Mouse (Mus musculus) adrenal gland, adult (tissue): ENCODE measurements at regions not wholly inside any gene's neighbourhood (a gene's known extent, or its start where the extent isn't known, plus 50 kb on each side); places are given as distances from the start of the nearest gene placed in this dataset.

Experiments
- DNase-seq, 2 experiments: peaks; one replicate each; pipeline ENCODE4 v3.0.0; 2022 to 2023; ENCODE audit warnings: low spot score in 1 of 2; ENCODE audit not compliant: inconsistent age in 2 of 2

- DNase-seq: no peak
Observed at GRCm38 (mm10) chr4:54282934-54283333, 457.1 kb downstream of the Tmem38b start.

GRCm38 (mm10) chr4:54313804-54314203 lies 488.0 kb downstream of the Tmem38b start:
- peak in 1 of 2 experiments; percentile 28 for DNase-seq

- DNase-seq: no peak
Observed at GRCm38 (mm10) chr4:54324851-54325250, 499.0 kb downstream of the Tmem38b start.

GRCm38 (mm10) chr4:54328273-54328672 lies 502.4 kb downstream of the Tmem38b start:
- DNase-seq: no peak

- DNase-seq: peak in 1 of 2 experiments; percentile 32
Observed at GRCm38 (mm10) chr4:54328711-54329427, 503.0 kb downstream of the Tmem38b start.

- DNase-seq: no peak
Observed at GRCm38 (mm10) chr4:54330686-54331085, 504.8 kb downstream of the Tmem38b start.

GRCm38 (mm10) chr4:54331588-54332211 lies 505.9 kb downstream of the Tmem38b start:
- no peak for DNase-seq

- DNase-seq: peak in 1 of 2 experiments; percentile 58
Observed at GRCm38 (mm10) chr4:54332261-54332660, 506.4 kb downstream of the Tmem38b start.

GRCm38 (mm10) chr4:54338556-54338955 lies 512.7 kb downstream of the Tmem38b start:
- peak in 1 of 2 experiments; percentile 33 for DNase-seq

GRCm38 (mm10) chr4:54340106-54340505 lies 514.3 kb downstream of the Tmem38b start:
- DNase-seq: no peak

GRCm38 (mm10) chr4:54353657-54354390 lies 528.0 kb downstream of the Tmem38b start:
- DNase-seq: no peak

- no peak for DNase-seq
Observed at GRCm38 (mm10) chr4:54354391-54354726, 528.5 kb downstream of the Tmem38b start.

- peak; percentile 58 to 87 for DNase-seq
Observed at GRCm38 (mm10) chr4:54355381-54356040, 529.7 kb downstream of the Tmem38b start.

- peak; percentile 67 to 90 for DNase-seq
Observed at GRCm38 (mm10) chr4:54356041-54356427, 530.2 kb downstream of the Tmem38b start.

GRCm38 (mm10) chr4:54370909-54371308 lies 545.1 kb downstream of the Tmem38b start:
- DNase-seq: no peak

- no peak for DNase-seq
Observed at GRCm38 (mm10) chr4:54371418-54371957, 545.6 kb downstream of the Tmem38b start.

GRCm38 (mm10) chr4:54373606-54374005 lies 547.8 kb downstream of the Tmem38b start:
- no peak for DNase-seq

GRCm38 (mm10) chr4:54374457-54374856 lies 548.6 kb downstream of the Tmem38b start:
- DNase-seq: no peak

- DNase-seq: no peak
Observed at GRCm38 (mm10) chr4:54387460-54387859, 557.4 kb upstream of the Zfp462 start.

- DNase-seq: no peak
Observed at GRCm38 (mm10) chr4:54391536-54392208, 553.2 kb upstream of the Zfp462 start.

- no peak for DNase-seq
Observed at GRCm38 (mm10) chr4:54406151-54406550, 538.7 kb upstream of the Zfp462 start.
